Mouse (Mus musculus) skeletal muscle tissue, adult 2 months (tissue): Measurements from ENCODE around the gene Daglb.
"Not testable (repeated sequence)": the region's sequence is repeated elsewhere in the genome, so short reads cannot be mapped to it uniquely, and the experiment has no call there.

Source experiments
- DNase-seq: peaks from one replicate; pipeline ENCODE4 v3.0.0-alpha.2; 2012; ENCODE audit warnings: low read depth, low spot score

Gene Daglb

GRCm38 (mm10) chr5:143487193-143487592 is 22.8 kb downstream of the Daglb start:
- no peak for DNase-seq

GRCm38 (mm10) chr5:143487998-143488397 is 23.6 kb downstream of the Daglb start:
- DNase-seq, result no peak

GRCm38 (mm10) chr5:143489749-143490342 is 25.5 kb downstream of the Daglb start:
- DNase-seq, result peak; percentile 30

- DNase-seq, result no peak
These were observed 27.4 kb downstream of the Daglb start for GRCm38 (mm10) chr5:143491736-143492135.

- DNase-seq, result no peak
These were observed 28.8 kb downstream of the Daglb start for GRCm38 (mm10) chr5:143493163-143493562.

- DNase-seq, result no peak
These were observed 31.3 kb downstream of the Daglb start for GRCm38 (mm10) chr5:143495708-143496107.

- DNase-seq, result no peak
These were observed 33.1 kb downstream of the Daglb start for GRCm38 (mm10) chr5:143497451-143497850.

GRCm38 (mm10) chr5:143499197-143499596 is 34.8 kb downstream of the Daglb start:
- no peak for DNase-seq

GRCm38 (mm10) chr5:143499686-143500085 is 35.3 kb downstream of the Daglb start:
- DNase-seq, result no peak

GRCm38 (mm10) chr5:143500711-143501110 is 36.3 kb downstream of the Daglb start:
- DNase-seq, result not testable (repeated sequence)

- DNase-seq, result no peak
These were observed 36.8 kb downstream of the Daglb start for GRCm38 (mm10) chr5:143501140-143501539.

- DNase-seq, result no peak
These were observed 37.3 kb downstream of the Daglb start for GRCm38 (mm10) chr5:143501649-143502048.

- DNase-seq, result no peak
These were observed 38.6 kb downstream of the Daglb start for GRCm38 (mm10) chr5:143502899-143503557.

GRCm38 (mm10) chr5:143503740-143504139 is 39.4 kb downstream of the Daglb start:
- no peak for DNase-seq

GRCm38 (mm10) chr5:143504453-143504852 is 40.1 kb downstream of the Daglb start:
- DNase-seq, result no peak

- no peak for DNase-seq
These were observed 40.7 kb downstream of the Daglb start for GRCm38 (mm10) chr5:143505056-143505455.

- DNase-seq, result no peak
These were observed 41.2 kb downstream of the Daglb start for GRCm38 (mm10) chr5:143505545-143505944.

GRCm38 (mm10) chr5:143509294-143509693 is 44.9 kb downstream of the Daglb start:
- no peak for DNase-seq

- DNase-seq, result no peak
These were observed 45.4 kb downstream of the Daglb start for GRCm38 (mm10) chr5:143509737-143510136.

GRCm38 (mm10) chr5:143511577-143511976 is 47.2 kb downstream of the Daglb start:
- DNase-seq, result no peak

GRCm38 (mm10) chr5:143512305-143512704 is 47.9 kb downstream of the Daglb start:
- no peak for DNase-seq

GRCm38 (mm10) chr5:143514878-143515277 is 50.5 kb downstream of the Daglb start:
- DNase-seq, result no peak

- no peak for DNase-seq
These were observed 52.6 kb downstream of the Daglb start for GRCm38 (mm10) chr5:143517005-143517404.
